Mouse (Mus musculus): ENCODE results near the gene Spint4. TPM values are rescaled to one million over a fixed set of nuclear protein-coding genes. Genes with fewer than 3 reads are reported as not detected.

The Spint4 gene
- polyA plus RNA-seq (2014; fragmentation: Nextera tagmentation; extraction: Ambion mirVana) = not detected in 2 replicates

GRCm38 (mm10) chr2:164698201-164698600 lies at the start of gene Spint4:
Gene Spint4 (plus strand): TSS chr2:164698501.
- Histone ChIP-seq H3K4me1 (ENCODE audit: control insufficient read depth, insufficient read depth, low read length) (no peaks in the 10 kb centered on the region), H3K4me2 (ENCODE audit: low read depth, low read length) (no peak within 1 kb of the TSS), H3K27me3 (replicated peaks; ENCODE audit: control insufficient read depth, insufficient read depth, low read length) (no peaks in the 10 kb centered on the region), H3K9me3 (ENCODE audit: control insufficient read depth, low read length) (no peaks in the 10 kb centered on the region), H3K9ac (ENCODE audit: low read depth, low read length) (no peak within 1 kb of the TSS), H3K27ac (replicated peaks; ENCODE audit: low read depth, low read length) (no peak within 1 kb of the TSS), H3K4me3 (ENCODE audit: low read depth, low read length) (no peak within 1 kb of the TSS), H3K36me3 (ENCODE audit: control insufficient read depth, insufficient read depth, low read length) (no peaks in the 10 kb centered on the region)
- WGBS = 83% methylated on average over 4 of the region's 4 CpGs
- ATAC-seq (ENCODE audit: low read depth) = no peak
- DNase-seq (ENCODE audit: low spot score) = no peak

- DNase-seq (ENCODE audit: low spot score) (peak; percentile 31), ATAC-seq (ENCODE audit: low read depth) (no peak)
- H3K27me3 ChIP-seq (replicated peaks; ENCODE audit: control insufficient read depth, insufficient read depth, low read length) = no peaks in the 10 kb centered on the region
- no peak within 1 kb of the TSS for H3K9ac ChIP-seq (ENCODE audit: low read depth, low read length)
- H3K4me2 ChIP-seq (ENCODE audit: low read depth, low read length) = no peak within 1 kb of the TSS
- H3K4me1 ChIP-seq (ENCODE audit: control insufficient read depth, insufficient read depth, low read length) = no peaks in the 10 kb centered on the region
- H3K4me3 ChIP-seq (ENCODE audit: low read depth, low read length) = no peak within 1 kb of the TSS
- no peaks in the 10 kb centered on the region for H3K36me3 ChIP-seq (ENCODE audit: control insufficient read depth, insufficient read depth, low read length)
- H3K27ac ChIP-seq (replicated peaks; ENCODE audit: low read depth, low read length) = no peak within 1 kb of the TSS
- 26% methylated on average over 11 of the region's 11 CpGs for WGBS
- H3K9me3 ChIP-seq (ENCODE audit: control insufficient read depth, low read length) = no peaks in the 10 kb centered on the region
Measured at GRCm38 (mm10) chr2:164655858-164656257, 42.4 kb upstream of the Spint4 start, which contains the start of gene Wfdc10. Gene Wfdc10 (plus strand): TSS chr2:164656046.

GRCm38 (mm10) chr2:164656483-164656882 lies 41.8 kb upstream of the Spint4 start, which contains the start of gene Wfdc9:
Gene Wfdc9 (minus strand): TSS chr2:164656583.
- Histone ChIP-seq H3K9ac (ENCODE audit: low read depth, low read length) (no peak within 1 kb of the TSS), H3K9me3 (ENCODE audit: control insufficient read depth, low read length) (no peaks in the 10 kb centered on the region), H3K36me3 (ENCODE audit: control insufficient read depth, insufficient read depth, low read length) (no peaks in the 10 kb centered on the region), H3K4me1 (ENCODE audit: control insufficient read depth, insufficient read depth, low read length) (no peaks in the 10 kb centered on the region), H3K4me3 (ENCODE audit: low read depth, low read length) (no peak within 1 kb of the TSS), H3K27me3 (replicated peaks; ENCODE audit: control insufficient read depth, insufficient read depth, low read length) (no peaks in the 10 kb centered on the region), H3K27ac (replicated peaks; ENCODE audit: low read depth, low read length) (no peak within 1 kb of the TSS), H3K4me2 (ENCODE audit: low read depth, low read length) (no peak within 1 kb of the TSS)
- ATAC-seq (ENCODE audit: low read depth) (no peak), DNase-seq (ENCODE audit: low spot score) (no peak)
- 88% methylated on average over 9 of the region's 9 CpGs for WGBS

- no peak overlapping the region for H3K4me2 ChIP-seq (ENCODE audit: low read depth, low read length)
- no peaks in the 10 kb centered on the region for H3K9me3 ChIP-seq (ENCODE audit: control insufficient read depth, low read length)
- WGBS = 86% methylated on average over 7 of the region's 7 CpGs
- no peaks in the 10 kb centered on the region for H3K36me3 ChIP-seq (ENCODE audit: control insufficient read depth, insufficient read depth, low read length)
- no peak overlapping the region for H3K4me3 ChIP-seq (ENCODE audit: low read depth, low read length)
- H3K27me3 ChIP-seq (replicated peaks; ENCODE audit: control insufficient read depth, insufficient read depth, low read length) = no peaks in the 10 kb centered on the region
- no peaks in the 10 kb centered on the region for H3K4me1 ChIP-seq (ENCODE audit: control insufficient read depth, insufficient read depth, low read length)
- no peak overlapping the region for H3K27ac ChIP-seq (replicated peaks; ENCODE audit: low read depth, low read length)
- no peak for DNase-seq (ENCODE audit: low spot score)
- H3K9ac ChIP-seq (ENCODE audit: low read depth, low read length) = no peak overlapping the region
- ATAC-seq (ENCODE audit: low read depth) = no peak
Measured at GRCm38 (mm10) chr2:164664851-164665250, 33.5 kb upstream of the Spint4 start.

- no peak for ATAC-seq (ENCODE audit: low read depth)
- no peak overlapping the region for H3K9ac ChIP-seq (ENCODE audit: low read depth, low read length)
- no peak overlapping the region for H3K27ac ChIP-seq (replicated peaks; ENCODE audit: low read depth, low read length)
- no peak for DNase-seq (ENCODE audit: low spot score)
- H3K9me3 ChIP-seq (ENCODE audit: control insufficient read depth, low read length) = no peaks in the 10 kb centered on the region
- no peak overlapping the region for H3K4me3 ChIP-seq (ENCODE audit: low read depth, low read length)
- H3K27me3 ChIP-seq (replicated peaks; ENCODE audit: control insufficient read depth, insufficient read depth, low read length) = no peaks in the 10 kb centered on the region
- no peaks in the 10 kb centered on the region for H3K36me3 ChIP-seq (ENCODE audit: control insufficient read depth, insufficient read depth, low read length)
- H3K4me1 ChIP-seq (ENCODE audit: control insufficient read depth, insufficient read depth, low read length) = no peaks in the 10 kb centered on the region
- WGBS = 85% methylated on average over 5 of the region's 5 CpGs
- no peak overlapping the region for H3K4me2 ChIP-seq (ENCODE audit: low read depth, low read length)
Measured at GRCm38 (mm10) chr2:164670261-164670660, 28.0 kb upstream of the Spint4 start.

GRCm38 (mm10) chr2:164670938-164671337 lies 27.4 kb upstream of the Spint4 start:
- DNase-seq (ENCODE audit: low spot score) (no peak), ATAC-seq (ENCODE audit: low read depth) (no peak)
- no peaks in the 10 kb centered on the region for H3K9me3 ChIP-seq (ENCODE audit: control insufficient read depth, low read length)
- no peak overlapping the region for H3K4me2 ChIP-seq (ENCODE audit: low read depth, low read length)
- H3K4me3 ChIP-seq (ENCODE audit: low read depth, low read length) = no peak overlapping the region
- H3K4me1 ChIP-seq (ENCODE audit: control insufficient read depth, insufficient read depth, low read length) = no peaks in the 10 kb centered on the region
- H3K9ac ChIP-seq (ENCODE audit: low read depth, low read length) = no peak overlapping the region
- H3K27ac ChIP-seq (replicated peaks; ENCODE audit: low read depth, low read length) = no peak overlapping the region
- WGBS = 14% methylated on average over 1 of the region's 1 CpGs
- H3K27me3 ChIP-seq (replicated peaks; ENCODE audit: control insufficient read depth, insufficient read depth, low read length) = no peaks in the 10 kb centered on the region
- H3K36me3 ChIP-seq (ENCODE audit: control insufficient read depth, insufficient read depth, low read length) = no peaks in the 10 kb centered on the region

GRCm38 (mm10) chr2:164673987-164674386 lies 24.3 kb upstream of the Spint4 start, which contains the start of gene Wfdc11:
Gene Wfdc11 (minus strand): TSS chr2:164674087.
- Histone ChIP-seq H3K9ac (ENCODE audit: low read depth, low read length) (no peak within 1 kb of the TSS), H3K27ac (replicated peaks; ENCODE audit: low read depth, low read length) (no peak within 1 kb of the TSS)
- no peak for ATAC-seq (ENCODE audit: low read depth)

GRCm38 (mm10) chr2:164676103-164676502 lies 22.2 kb upstream of the Spint4 start:
- ATAC-seq (ENCODE audit: low read depth) (no peak), DNase-seq (ENCODE audit: low spot score) (no peak)
- Histone ChIP-seq H3K4me3 (ENCODE audit: low read depth, low read length) (no peak overlapping the region), H3K27ac (replicated peaks; ENCODE audit: low read depth, low read length) (no peak overlapping the region), H3K27me3 (replicated peaks; ENCODE audit: control insufficient read depth, insufficient read depth, low read length) (no peaks in the 10 kb centered on the region), H3K4me1 (ENCODE audit: control insufficient read depth, insufficient read depth, low read length) (no peaks in the 10 kb centered on the region), H3K9me3 (ENCODE audit: control insufficient read depth, low read length) (no peaks in the 10 kb centered on the region), H3K4me2 (ENCODE audit: low read depth, low read length) (no peak overlapping the region), H3K36me3 (ENCODE audit: control insufficient read depth, insufficient read depth, low read length) (no peaks in the 10 kb centered on the region), H3K9ac (ENCODE audit: low read depth, low read length) (no peak overlapping the region)
- 80% methylated on average over 7 of the region's 7 CpGs for WGBS

More at GRCm38 (mm10) chr2:164673987-164674386, 24.3 kb upstream of the Spint4 start, which contains the start of gene Wfdc11:
- Histone ChIP-seq H3K36me3 (ENCODE audit: control insufficient read depth, insufficient read depth, low read length) (no peaks in the 10 kb centered on the region), H3K27me3 (replicated peaks; ENCODE audit: control insufficient read depth, insufficient read depth, low read length) (no peaks in the 10 kb centered on the region), H3K4me3 (ENCODE audit: low read depth, low read length) (no peak within 1 kb of the TSS), H3K4me2 (ENCODE audit: low read depth, low read length) (no peak within 1 kb of the TSS), H3K9me3 (ENCODE audit: control insufficient read depth, low read length) (no peaks in the 10 kb centered on the region), H3K4me1 (ENCODE audit: control insufficient read depth, insufficient read depth, low read length) (no peaks in the 10 kb centered on the region)
- DNase-seq (ENCODE audit: low spot score) = no peak
- 80% methylated on average over 7 of the region's 7 CpGs for WGBS

- Histone ChIP-seq H3K27ac (replicated peaks; ENCODE audit: low read depth, low read length) (no peak overlapping the region), H3K4me2 (ENCODE audit: low read depth, low read length) (no peak overlapping the region), H3K36me3 (ENCODE audit: control insufficient read depth, insufficient read depth, low read length) (no peaks in the 10 kb centered on the region), H3K4me1 (ENCODE audit: control insufficient read depth, insufficient read depth, low read length) (no peaks in the 10 kb centered on the region), H3K9me3 (ENCODE audit: control insufficient read depth, low read length) (no peaks in the 10 kb centered on the region), H3K9ac (ENCODE audit: low read depth, low read length) (no peak overlapping the region), H3K27me3 (replicated peaks; ENCODE audit: control insufficient read depth, insufficient read depth, low read length) (no peaks in the 10 kb centered on the region), H3K4me3 (ENCODE audit: low read depth, low read length) (no peak overlapping the region)
- no peak for DNase-seq (ENCODE audit: low spot score)
- ATAC-seq (ENCODE audit: low read depth) = no peak
- 77% methylated on average over 16 of the region's 16 CpGs for WGBS
Measured at GRCm38 (mm10) chr2:164676916-164677685, 21.2 kb upstream of the Spint4 start.

All from embryonic facial prominence, embryonic 14.5 days (tissue).